Mouse (Mus musculus) intestine, embryonic 14.5 days (tissue): ENCODE data around the gene Dennd1a. TPM values are rescaled to one million over a fixed set of nuclear protein-coding genes. Genes with fewer than 3 reads are reported as not detected.

Experiments
- ATAC-seq: fragments of 200-750 bp; cut with Nextera tagmentation; replicated peaks from 2 replicates; pipeline ENCODE4 v1.8.0; 2017; ENCODE audit warnings: low read depth, moderate number of reproducible peaks, moderate TSS enrichment, moderate library complexity; ENCODE audit not compliant: low FRiP score, low TSS enrichment
- DNase-seq: peaks from one replicate; pipeline ENCODE4 v3.0.0-alpha.2; 2018; ENCODE audit warnings: low spot score
- H3K27ac ChIP-seq: fragments of 300-500 bp; sonication (generic); 2 replicates; pipeline ENCODE4 v1.5.1; 2014; ENCODE audit warnings: low read depth, mild to moderate bottlenecking, control low read depth
- H3K27me3 ChIP-seq: fragments of 300-500 bp; sonication (generic); replicated peaks from 2 replicates; pipeline ENCODE4 v1.6.1; 2014; ENCODE audit warnings: low read length, control low read depth; ENCODE audit not compliant: control insufficient read depth, insufficient read depth
- H3K36me3 ChIP-seq: fragments of 300-500 bp; sonication (generic); 2 replicates; pipeline ENCODE4 v1.6.1; 2014; ENCODE audit warnings: low read length, control low read depth; ENCODE audit not compliant: control insufficient read depth, insufficient read depth
- H3K4me1 ChIP-seq: fragments of 300-500 bp; sonication (generic); replicated peaks from 2 replicates; pipeline ENCODE4 v1.6.1; 2014; ENCODE audit warnings: low read length, control low read depth, mixed read lengths; ENCODE audit not compliant: control insufficient read depth, insufficient read depth
- H3K4me2 ChIP-seq: fragments of 300-500 bp; sonication (generic); 2 replicates; pipeline ENCODE4 v1.6.1; 2014; ENCODE audit warnings: low read length
- H3K4me3 ChIP-seq: fragments of 300-500 bp; sonication (generic); 2 replicates; pipeline ENCODE4 v1.5.1; 2014; ENCODE audit warnings: low read depth, low read length, control low read depth, mixed read lengths
- H3K9ac ChIP-seq: fragments of 300-500 bp; sonication (generic); 2 replicates; pipeline ENCODE4 v1.6.1; 2014; ENCODE audit warnings: mild to moderate bottlenecking, low read length
- H3K9me3 ChIP-seq: fragments of 300-500 bp; sonication (generic); 2 replicates; pipeline ENCODE4 v1.6.1; 2016; ENCODE audit warnings: low read length, control low read depth; ENCODE audit not compliant: control insufficient read depth
- WGBS: fragments of 180-500 bp; shearing (Covaris S2); extraction: QIAGEN DNeasy Blood & Tissue Kit; methylation state at CpG from one replicate; pipeline ENCODE4 v1.1.7; 2014; 5-methylcytosine and 5-hydroxymethylcytosine counted together
- polyA plus RNA-seq: library from polyadenylated mRNA; unstranded; fragments of >200 nt; fragmentation: Nextera tagmentation; extraction: Ambion mirVana; gene quantifications from 2 replicates; pipeline ENCODE4 v1.2.1, GENCODE M21; 2014

Gene Dennd1a
- polyA plus RNA-seq, 1 experiment from 2014 or later: 11.6 TPM

- ATAC-seq (peak; percentile 45; the same call in 1 of the 2 replicates), DNase-seq (no peak)
- no peaks in the 10 kb centered on the region for H3K36me3 ChIP-seq
- no peak overlapping the region for H3K4me2 ChIP-seq
- H3K9me3 ChIP-seq: no peaks in the 10 kb centered on the region
- H3K4me1 ChIP-seq: peaks cover 35% of the 10 kb centered on the region
- no peak overlapping the region for H3K9ac ChIP-seq
- H3K4me3 ChIP-seq: no peak overlapping the region
- WGBS: 19% methylated on average over 3 of the region's 3 CpGs
- peaks cover 7% of the 10 kb centered on the region; the same call in 1 of the 2 replicates for H3K27me3 ChIP-seq
- H3K27ac ChIP-seq: no peak overlapping the region
Observed at GRCm38 (mm10) chr2:37781421-37781820, 505.8 kb downstream of the Dennd1a start.

DNA sequence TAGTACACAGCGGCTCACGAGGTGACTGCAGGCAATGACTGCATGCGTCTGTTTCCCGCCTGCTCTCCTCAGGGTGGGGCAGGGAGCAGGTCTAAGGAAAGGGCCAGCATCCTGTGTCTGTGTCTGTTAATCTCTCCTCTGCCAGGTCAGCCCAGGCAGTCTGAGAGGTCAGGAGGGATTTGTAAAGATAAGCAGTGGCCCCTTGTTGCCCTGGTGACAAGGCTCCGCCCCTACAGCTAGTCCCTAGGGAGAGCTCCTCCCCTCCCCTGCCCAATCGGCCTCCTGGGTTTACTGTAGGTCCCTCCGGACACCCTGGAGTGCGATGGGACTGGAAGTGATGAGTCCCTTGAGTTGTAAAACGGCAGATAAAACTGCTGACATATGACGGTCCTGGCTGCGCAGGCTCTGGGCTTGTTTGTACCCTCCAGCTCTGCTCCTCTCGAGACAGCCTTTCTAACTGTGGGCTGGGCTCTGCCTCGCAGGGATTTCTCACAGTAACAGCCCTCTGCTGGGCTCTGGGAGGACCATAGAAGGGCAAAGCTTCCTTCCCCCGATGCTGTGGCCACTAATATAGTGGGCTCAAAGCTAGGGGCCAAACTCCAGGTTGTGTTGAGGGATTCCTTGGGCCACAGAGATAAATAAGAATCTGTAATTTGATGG lies 506.8 kb downstream of the Dennd1a start:
- H3K27ac ChIP-seq: peak overlapping the region; percentile 38; the same call in 1 of the 2 replicates
- DNase-seq (peak; percentile 83), ATAC-seq (peak; percentile 52)
- no peaks in the 10 kb centered on the region for H3K9me3 ChIP-seq
- no peaks in the 10 kb centered on the region for H3K36me3 ChIP-seq
- WGBS: 1% methylated on average over 14 of the region's 14 CpGs
- 0 out of 2 replicates have a peak overlapping the region, but pooled peaks have one; percentile 27 for H3K9ac ChIP-seq
- H3K27me3 ChIP-seq: no peaks in the 10 kb centered on the region
- H3K4me2 ChIP-seq: peak overlapping the region; percentile 51
- H3K4me1 ChIP-seq: peaks cover 39% of the 10 kb centered on the region
- H3K4me3 ChIP-seq: peak overlapping the region; percentile 15; the same call in 1 of the 2 replicates

DNA sequence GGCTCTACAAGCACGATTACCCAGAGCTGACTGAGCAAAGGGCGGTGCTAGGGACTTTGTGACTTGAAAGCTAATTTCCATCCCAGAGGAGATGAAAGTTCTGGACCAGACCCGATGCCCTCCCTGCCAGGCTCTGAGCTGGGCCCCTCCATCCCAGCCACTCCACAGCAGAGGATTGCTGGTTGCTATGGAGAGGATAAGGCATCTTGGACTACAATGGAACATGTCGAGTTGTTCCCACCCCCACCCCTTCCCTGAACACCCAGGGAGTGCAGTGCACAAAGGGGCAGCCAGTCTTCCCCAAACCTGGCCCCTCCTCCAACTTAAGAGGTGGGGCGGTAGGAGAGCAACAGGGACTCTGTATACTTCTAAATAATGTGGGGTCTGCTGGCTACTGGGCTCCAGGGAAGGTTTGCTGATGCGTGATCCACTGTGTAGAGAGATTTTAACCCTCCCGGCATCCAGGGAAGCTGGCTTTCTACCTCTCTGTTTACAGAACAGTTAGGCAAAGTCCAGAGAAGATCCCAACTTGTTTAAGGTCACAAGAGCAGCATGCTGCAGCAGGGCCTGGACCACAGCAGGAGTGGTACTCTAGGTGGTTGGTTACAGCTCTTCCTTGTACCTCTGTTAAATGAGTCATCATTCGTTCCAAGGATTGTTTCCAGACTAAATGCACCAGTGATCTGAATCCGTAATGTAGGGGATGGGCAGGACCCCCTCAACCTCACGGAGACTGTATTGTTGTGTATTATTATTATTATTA lies 509.1 kb downstream of the Dennd1a start:
- no peaks in the 10 kb centered on the region for H3K27me3 ChIP-seq
- H3K27ac ChIP-seq: no peak overlapping the region
- no peak overlapping the region for H3K4me3 ChIP-seq
- H3K9ac ChIP-seq: no peak overlapping the region
- H3K4me2 ChIP-seq: no peak overlapping the region
- ATAC-seq: no peak
- DNase-seq: no peak
- no peaks in the 10 kb centered on the region for H3K36me3 ChIP-seq
- 35% methylated on average over 10 of the region's 10 CpGs for WGBS
- H3K4me1 ChIP-seq: peaks cover 39% of the 10 kb centered on the region
- H3K9me3 ChIP-seq: no peaks in the 10 kb centered on the region

- peak overlapping the region; percentile 31 for H3K4me3 ChIP-seq
- no peak for DNase-seq
- H3K36me3 ChIP-seq: no peaks in the 10 kb centered on the region
- ATAC-seq: no peak
- H3K27me3 ChIP-seq: no peaks in the 10 kb centered on the region
- no peak overlapping the region for H3K27ac ChIP-seq
- WGBS: 14% methylated on average over 20 of the region's 20 CpGs
- no peak overlapping the region; the same call in 1 of the 2 replicates for H3K9ac ChIP-seq
- peaks cover 36% of the 10 kb centered on the region for H3K4me1 ChIP-seq
- peak overlapping the region; percentile 61 for H3K4me2 ChIP-seq
- H3K9me3 ChIP-seq: no peaks in the 10 kb centered on the region
Observed at GRCm38 (mm10) chr2:37776611-37777411, 510.4 kb downstream of the Dennd1a start.

GRCm38 (mm10) chr2:37776016-37776415 lies 511.2 kb downstream of the Dennd1a start, which contains the start of gene Crb2:
Gene Crb2, plus strand, starts transcription at chr2:37776249.
- Histone ChIP-seq H3K36me3 (no peaks in the 10 kb centered on the region), H3K27me3 (no peaks in the 10 kb centered on the region), H3K4me2 (peak within 1 kb of the TSS; percentile 61), H3K9ac (no peak within 1 kb of the TSS; the same call in 1 of the 2 replicates), H3K4me1 (peaks cover 35% of the 10 kb centered on the region), H3K4me3 (peak within 1 kb of the TSS; percentile 31), H3K9me3 (no peaks in the 10 kb centered on the region), H3K27ac (no peak within 1 kb of the TSS)
- DNase-seq (peak; percentile 80), ATAC-seq (0 out of 2 replicates have a peak, but pooled peaks have one; percentile 25)
- WGBS: 2% methylated on average over 18 of the region's 18 CpGs

DNA sequence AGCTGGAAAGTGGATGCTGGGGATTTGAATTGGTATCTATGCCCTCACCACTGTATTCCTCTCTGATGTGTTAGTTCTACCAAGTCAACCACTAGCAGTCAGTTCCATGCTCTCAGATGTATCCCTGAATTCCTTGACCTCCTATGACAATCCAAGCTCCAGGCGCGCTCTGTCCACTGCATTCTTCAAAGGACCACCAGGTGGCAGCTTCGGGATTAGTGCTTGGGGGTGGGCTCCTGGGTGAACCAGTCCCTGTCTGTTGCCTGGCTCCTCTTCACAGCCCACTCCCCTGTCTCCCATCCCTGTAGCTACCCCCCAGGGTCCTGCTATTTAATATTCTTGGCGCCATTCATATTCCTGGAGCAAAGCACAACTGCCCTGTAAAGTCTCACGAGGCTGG lies 512.6 kb downstream of the Dennd1a start:
- H3K36me3 ChIP-seq: no peaks in the 10 kb centered on the region
- DNase-seq (peak; percentile 85), ATAC-seq (no peak)
- WGBS: 11% methylated on average over 5 of the region's 5 CpGs
- H3K4me3 ChIP-seq: no peak overlapping the region
- H3K27ac ChIP-seq: no peak overlapping the region
- H3K4me1 ChIP-seq: peaks cover 22% of the 10 kb centered on the region
- no peak overlapping the region for H3K9ac ChIP-seq
- H3K27me3 ChIP-seq: no peaks in the 10 kb centered on the region
- no peak overlapping the region for H3K4me2 ChIP-seq
- no peaks in the 10 kb centered on the region for H3K9me3 ChIP-seq

- Histone ChIP-seq H3K9me3 (no peaks in the 10 kb centered on the region), H3K27me3 (no peaks in the 10 kb centered on the region), H3K4me2 (peak overlapping the region; percentile 48), H3K9ac (no peak overlapping the region), H3K4me3 (peak overlapping the region; percentile 25), H3K27ac (no peak overlapping the region), H3K4me1 (peaks cover 31% of the 10 kb centered on the region), H3K36me3 (no peaks in the 10 kb centered on the region)
- DNase-seq (peak; percentile 99), ATAC-seq (peak; percentile 72)
- 0% methylated on average over 18 of the region's 18 CpGs for WGBS
Observed at GRCm38 (mm10) chr2:37771618-37772285, 515.4 kb downstream of the Dennd1a start.

DNA sequence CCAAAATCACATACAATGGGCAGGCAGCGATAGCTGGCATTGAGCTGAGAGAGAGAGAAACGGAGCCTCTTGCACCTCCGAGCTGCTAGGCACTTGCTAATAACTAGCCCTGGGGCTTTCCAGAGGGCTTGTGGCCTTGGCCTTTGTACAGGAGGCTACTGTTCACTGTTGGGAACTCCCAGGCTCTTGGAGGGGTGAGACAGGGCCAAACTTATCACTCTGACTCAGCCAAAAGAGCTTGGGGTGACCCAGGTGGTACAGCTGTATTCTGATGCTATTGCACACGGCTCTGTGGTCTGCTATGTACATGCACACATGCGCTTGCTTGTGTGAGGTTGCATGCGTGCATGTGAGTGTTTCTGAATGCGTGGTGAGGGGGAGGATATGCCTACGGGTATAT lies 517.4 kb downstream of the Dennd1a start:
- no peak overlapping the region for H3K4me3 ChIP-seq
- H3K9ac ChIP-seq: no peak overlapping the region
- no peaks in the 10 kb centered on the region for H3K36me3 ChIP-seq
- ATAC-seq (no peak), DNase-seq (no peak)
- no peaks in the 10 kb centered on the region for H3K9me3 ChIP-seq
- no peaks in the 10 kb centered on the region for H3K27me3 ChIP-seq
- no peak overlapping the region for H3K27ac ChIP-seq
- H3K4me2 ChIP-seq: no peak overlapping the region
- WGBS: 88% methylated on average over 8 of the region's 8 CpGs
- peaks cover 40% of the 10 kb centered on the region for H3K4me1 ChIP-seq
